Mouse (Mus musculus) forebrain, embryonic 16.5 days (tissue): ENCODE data around the gene Dip2a. TPM values are rescaled to one million over a fixed set of nuclear protein-coding genes. Genes with fewer than 3 reads are reported as not detected.

Experiments
- ATAC-seq: fragments of 200-750 bp; cut with Nextera tagmentation; 2 replicates; pipeline ENCODE4 v1.8.0; 2017; ENCODE audit warnings: mild to moderate bottlenecking, moderate library complexity
- H3K27ac ChIP-seq: fragments of 300-500 bp; sonication (generic); 2 replicates; pipeline ENCODE4 v1.5.1; 2014; ENCODE audit warnings: low read length, control low read depth
- H3K27me3 ChIP-seq: fragments of 300-500 bp; sonication (generic); replicated peaks from 2 replicates; pipeline ENCODE4 v1.6.1; 2014; ENCODE audit warnings: low read length; ENCODE audit not compliant: control insufficient read depth, insufficient read depth
- H3K36me3 ChIP-seq: fragments of 300-500 bp; sonication (generic); 2 replicates; pipeline ENCODE4 v1.6.1; 2014; ENCODE audit not compliant: control insufficient read depth, insufficient read depth
- H3K4me1 ChIP-seq: fragments of 300-500 bp; sonication (generic); replicated peaks from 2 replicates; pipeline ENCODE4 v1.6.1; 2014; ENCODE audit warnings: low read length; ENCODE audit not compliant: control insufficient read depth, insufficient read depth
- H3K4me2 ChIP-seq: fragments of 300-500 bp; sonication (generic); 2 replicates; pipeline ENCODE4 v1.6.1; 2014; ENCODE audit warnings: mild to moderate bottlenecking, low read length, control low read depth
- H3K4me3 ChIP-seq: fragments of 300-500 bp; sonication (generic); replicated peaks from 2 replicates; pipeline ENCODE4 v1.5.1; 2014; ENCODE audit warnings: mild to moderate bottlenecking, low read length, control low read depth
- H3K9ac ChIP-seq: fragments of 300-500 bp; sonication (generic); replicated peaks from 2 replicates; pipeline ENCODE4 v1.6.1; 2014; ENCODE audit warnings: low read depth, low read length, control low read depth
- H3K9me3 ChIP-seq: fragments of 300-500 bp; sonication (generic); 2 replicates; pipeline ENCODE4 v1.6.1; 2016; ENCODE audit warnings: low read length; ENCODE audit not compliant: control insufficient read depth
- WGBS: fragments of 180-500 bp; shearing (Covaris S2); extraction: QIAGEN DNeasy Blood & Tissue Kit; methylation state at CpG from one replicate; pipeline ENCODE4 v1.1.7; 2014; 5-methylcytosine and 5-hydroxymethylcytosine counted together
- polyA plus RNA-seq: library from polyadenylated mRNA; unstranded; fragments of >200 nt; fragmentation: Nextera tagmentation; extraction: Ambion mirVana; gene quantifications from 2 replicates; pipeline ENCODE4 v1.2.1, GENCODE M21; 2015

The Dip2a gene
- polyA plus RNA-seq, 1 experiment from 2014 or later = 19.6 TPM

DNA sequence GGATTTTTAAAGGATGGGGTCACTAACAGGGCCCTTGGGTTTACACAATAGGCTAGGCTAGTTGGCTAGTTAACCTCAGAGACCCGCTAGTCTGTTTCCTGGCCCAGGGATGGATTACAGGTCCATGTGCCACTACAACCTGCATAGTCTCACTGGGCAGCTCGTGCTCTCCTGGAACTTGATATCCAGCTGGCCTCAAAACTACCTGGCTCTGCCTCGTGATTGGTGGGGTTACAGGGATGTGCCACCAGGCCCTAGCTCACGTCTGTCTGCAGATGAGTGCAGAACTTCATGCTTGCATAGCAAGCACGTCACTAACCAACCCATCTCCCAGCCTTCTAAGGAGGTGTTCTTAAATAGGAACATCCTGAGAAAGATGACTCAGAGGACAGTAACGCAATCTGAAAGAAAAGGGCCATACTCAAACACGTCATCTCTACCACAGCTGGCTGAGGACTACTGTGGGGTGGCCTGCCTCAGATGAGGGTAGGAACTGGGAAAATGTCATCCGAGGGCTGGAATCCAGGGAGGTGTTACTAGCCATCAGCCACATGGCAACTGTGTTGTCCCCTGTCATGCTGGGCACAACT is 12.3 kb upstream of the Dip2a start:
- H3K36me3 ChIP-seq = peaks cover 18% of the 10 kb centered on the region
- no peak overlapping the region for H3K27ac ChIP-seq
- no peak overlapping the region for H3K9ac ChIP-seq
- ATAC-seq = no peak
- no peaks in the 10 kb centered on the region for H3K9me3 ChIP-seq
- H3K4me2 ChIP-seq = no peak overlapping the region
- H3K4me3 ChIP-seq = no peak overlapping the region
- no peaks in the 10 kb centered on the region for H3K27me3 ChIP-seq
- H3K4me1 ChIP-seq = no peaks in the 10 kb centered on the region
- 91% methylated on average over 8 of the region's 8 CpGs for WGBS

DNA sequence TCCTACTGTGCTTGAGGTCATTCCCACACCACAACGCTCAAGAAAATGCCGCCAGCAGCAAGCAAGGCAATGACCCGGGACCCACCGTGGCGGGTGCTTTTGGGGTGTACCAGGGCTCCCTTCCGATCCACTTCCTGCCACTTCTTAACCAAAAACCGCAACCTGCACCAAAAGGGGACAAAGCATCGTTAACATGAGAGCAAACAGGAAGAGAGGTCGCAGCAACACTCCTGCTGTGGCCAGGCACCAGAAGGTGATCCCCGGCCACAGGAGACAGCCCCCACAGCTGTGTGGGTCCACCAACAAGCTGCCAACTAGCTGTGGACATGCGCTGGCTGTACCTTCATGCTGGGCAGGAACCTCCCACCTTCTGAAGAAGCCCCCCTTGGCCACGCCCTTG is 9.9 kb upstream of the Dip2a start:
- H3K4me1 ChIP-seq = no peaks in the 10 kb centered on the region
- ATAC-seq = no peak
- no peaks in the 10 kb centered on the region for H3K9me3 ChIP-seq
- H3K27ac ChIP-seq = no peak overlapping the region
- H3K36me3 ChIP-seq = peaks cover 30% of the 10 kb centered on the region
- WGBS = 92% methylated on average over 12 of the region's 12 CpGs
- H3K4me3 ChIP-seq = no peak overlapping the region
- H3K27me3 ChIP-seq = no peaks in the 10 kb centered on the region
- H3K4me2 ChIP-seq = no peak overlapping the region
- H3K9ac ChIP-seq = no peak overlapping the region

DNA sequence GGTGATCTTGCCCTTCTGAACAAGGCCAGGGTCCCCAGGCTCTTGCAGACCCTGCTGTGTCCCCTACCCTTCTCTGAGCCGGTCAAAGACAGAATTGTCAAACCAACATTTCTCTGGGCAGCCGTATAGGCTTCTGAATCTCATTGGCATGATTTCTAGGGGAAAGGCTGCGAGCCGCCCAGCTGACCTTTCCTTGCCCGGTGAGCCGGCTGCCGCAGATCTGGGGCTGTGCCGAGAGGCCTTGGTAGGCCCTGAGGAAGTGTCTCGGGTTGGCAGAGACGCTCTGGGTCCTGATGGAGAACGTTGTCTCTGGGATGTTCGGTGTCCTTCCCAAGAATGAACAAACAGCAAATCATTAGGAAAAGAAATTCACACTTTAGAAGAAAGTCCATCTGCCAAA is 8.9 kb upstream of the Dip2a start:
- Histone ChIP-seq H3K4me3 (no peak overlapping the region), H3K27ac (no peak overlapping the region), H3K4me1 (no peaks in the 10 kb centered on the region), H3K36me3 (peaks cover 30% of the 10 kb centered on the region), H3K27me3 (no peaks in the 10 kb centered on the region), H3K9me3 (no peaks in the 10 kb centered on the region), H3K4me2 (no peak overlapping the region), H3K9ac (no peak overlapping the region)
- ATAC-seq = no peak
- WGBS = 98% methylated on average over 12 of the region's 12 CpGs

DNA sequence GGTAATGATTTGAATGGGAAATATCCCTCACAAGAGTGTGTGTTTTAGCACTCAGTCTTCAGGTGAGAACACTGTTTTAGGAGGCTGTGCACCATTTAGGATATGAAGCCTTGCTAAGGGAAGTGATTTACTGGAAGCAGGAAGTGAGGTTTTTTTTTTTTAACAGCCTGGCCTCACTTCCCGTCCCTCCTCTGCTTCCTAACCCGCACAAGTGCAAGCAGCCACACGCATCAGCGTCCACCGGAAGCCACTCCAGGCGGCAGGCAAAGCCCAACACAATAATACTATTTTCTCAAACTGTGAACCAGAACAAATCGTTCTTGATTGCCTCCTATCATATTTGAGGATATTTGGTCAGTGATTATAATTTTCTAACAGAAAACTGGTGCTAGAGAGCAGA is 6.9 kb upstream of the Dip2a start:
- 91% methylated on average over 7 of the region's 7 CpGs for WGBS

DNA sequence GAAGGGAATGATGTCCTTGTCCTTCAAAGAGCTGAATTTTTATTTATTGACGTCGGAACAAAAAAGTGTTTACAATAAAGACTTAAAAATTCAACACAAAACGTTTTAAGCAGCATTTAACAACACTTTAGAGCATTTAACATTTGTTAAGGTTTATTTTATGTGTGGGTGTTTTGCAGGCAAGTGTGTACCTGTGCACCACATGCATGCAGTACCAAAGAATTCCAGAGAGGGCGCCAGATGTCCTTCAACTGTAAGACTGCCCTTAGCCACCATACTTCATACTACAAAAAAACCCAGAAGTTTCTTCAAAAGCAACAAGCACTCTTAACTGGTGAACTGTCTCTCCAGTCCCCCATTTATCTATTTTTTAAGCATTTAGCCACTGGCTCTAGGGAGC is 1.5 kb upstream of the Dip2a start:
- Histone ChIP-seq H3K4me2 (no peak overlapping the region), H3K9ac (no peak overlapping the region), H3K27ac (no peak overlapping the region), H3K4me3 (no peak overlapping the region), H3K36me3 (peaks cover 9% of the 10 kb centered on the region; the same call in 1 of the 2 replicates), H3K9me3 (no peaks in the 10 kb centered on the region), H3K4me1 (peaks cover 19% of the 10 kb centered on the region), H3K27me3 (no peaks in the 10 kb centered on the region)
- ATAC-seq = no peak
- 13% methylated on average over 4 of the region's 4 CpGs for WGBS

More for the DNA sequence above, 6.9 kb upstream of the Dip2a start:
- Histone ChIP-seq H3K27ac (no peak overlapping the region), H3K9me3 (no peaks in the 10 kb centered on the region), H3K4me1 (no peaks in the 10 kb centered on the region), H3K27me3 (no peaks in the 10 kb centered on the region), H3K9ac (no peak overlapping the region), H3K36me3 (peaks cover 30% of the 10 kb centered on the region), H3K4me2 (no peak overlapping the region), H3K4me3 (no peak overlapping the region)
- ATAC-seq = no peak

DNA sequence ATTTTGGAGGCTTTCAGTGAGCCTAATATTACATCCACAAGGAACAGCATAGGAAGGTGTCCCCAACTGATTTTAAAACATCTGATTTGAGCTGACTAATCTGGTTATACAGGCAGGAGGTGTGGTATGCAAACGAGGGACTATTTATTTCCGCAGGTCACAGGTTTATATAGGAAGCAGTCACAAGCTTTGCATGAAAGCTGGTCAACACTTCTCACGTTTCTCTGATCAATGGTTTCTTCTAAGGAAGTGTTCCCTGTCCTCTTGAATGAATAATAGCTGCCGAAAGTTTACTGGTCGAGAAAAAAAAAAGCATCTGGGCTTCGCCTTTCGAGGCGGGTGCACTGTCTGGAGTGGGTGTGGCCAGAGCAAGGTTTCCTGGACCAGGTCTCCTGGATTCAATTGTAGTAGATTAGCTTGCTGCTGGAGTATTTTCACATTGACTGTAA is 976 bp upstream of the Dip2a start:
- Histone ChIP-seq H3K9ac (no peak overlapping the region), H3K27ac (no peak overlapping the region), H3K36me3 (peaks cover 7% of the 10 kb centered on the region; the same call in 1 of the 2 replicates), H3K4me3 (peak overlapping the region; percentile 83), H3K9me3 (no peaks in the 10 kb centered on the region), H3K27me3 (no peaks in the 10 kb centered on the region), H3K4me1 (peaks cover 19% of the 10 kb centered on the region), H3K4me2 (peak overlapping the region; percentile 91)
- WGBS = 26% methylated on average over 8 of the region's 8 CpGs
- ATAC-seq = no peak

DNA sequence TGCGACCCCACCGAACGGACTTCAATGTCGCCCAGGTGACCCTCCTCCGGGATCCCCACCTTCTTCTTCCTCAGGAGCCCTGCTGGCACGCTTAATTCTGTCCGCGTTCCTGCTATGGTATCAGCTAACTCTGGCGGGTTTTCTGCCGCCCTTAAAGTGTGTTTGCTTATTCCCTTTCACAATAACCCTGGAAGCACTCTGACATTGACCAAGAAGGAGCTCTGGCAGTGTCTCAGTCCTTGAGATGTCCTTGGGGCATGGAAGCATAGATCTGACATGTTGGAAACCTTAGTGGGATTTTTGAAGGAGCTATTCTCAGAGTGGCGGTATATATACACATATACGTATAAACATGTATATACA is 430 bp upstream of the Dip2a start:
- H3K4me2 ChIP-seq = peak overlapping the region; percentile 91
- 0 out of 2 replicates have a peak, but pooled peaks cover 2% of the 10 kb centered on the region for H3K36me3 ChIP-seq
- H3K4me1 ChIP-seq = peaks cover 19% of the 10 kb centered on the region
- H3K9me3 ChIP-seq = no peaks in the 10 kb centered on the region
- no peak overlapping the region for H3K27ac ChIP-seq
- H3K9ac ChIP-seq = peak overlapping the region; percentile 95
- no peaks in the 10 kb centered on the region for H3K27me3 ChIP-seq
- H3K4me3 ChIP-seq = peak overlapping the region; percentile 83
- ATAC-seq = no peak
- WGBS = 5% methylated on average over 12 of the region's 12 CpGs

DNA sequence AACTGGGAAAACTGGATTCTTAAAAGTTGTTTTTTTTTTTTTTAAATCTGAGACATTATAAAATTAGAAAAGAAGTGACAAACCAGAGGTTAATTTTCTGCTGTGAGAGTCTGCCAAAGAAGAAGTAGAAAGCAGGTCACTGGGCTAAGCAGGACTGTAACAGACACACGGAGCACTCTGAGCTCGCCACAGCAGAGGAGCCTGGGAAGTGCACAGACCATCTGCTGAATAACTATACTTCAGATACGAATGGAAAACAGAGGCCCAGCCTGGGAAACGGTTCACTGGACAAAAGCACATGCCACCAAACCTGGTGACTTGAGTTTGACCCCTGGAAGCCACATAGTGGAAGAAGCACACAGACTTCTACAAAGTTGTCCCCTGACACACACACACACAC is 10.7 kb downstream of the Dip2a start:
- no peaks in the 10 kb centered on the region for H3K4me1 ChIP-seq
- no peaks in the 10 kb centered on the region for H3K27me3 ChIP-seq
- no peak overlapping the region for H3K9ac ChIP-seq
- no peak for ATAC-seq
- no peak overlapping the region for H3K27ac ChIP-seq
- 34% methylated on average over 4 of the region's 4 CpGs for WGBS
- H3K4me2 ChIP-seq = no peak overlapping the region
- H3K36me3 ChIP-seq = no peaks in the 10 kb centered on the region
- H3K9me3 ChIP-seq = no peaks in the 10 kb centered on the region
- no peak overlapping the region for H3K4me3 ChIP-seq

DNA sequence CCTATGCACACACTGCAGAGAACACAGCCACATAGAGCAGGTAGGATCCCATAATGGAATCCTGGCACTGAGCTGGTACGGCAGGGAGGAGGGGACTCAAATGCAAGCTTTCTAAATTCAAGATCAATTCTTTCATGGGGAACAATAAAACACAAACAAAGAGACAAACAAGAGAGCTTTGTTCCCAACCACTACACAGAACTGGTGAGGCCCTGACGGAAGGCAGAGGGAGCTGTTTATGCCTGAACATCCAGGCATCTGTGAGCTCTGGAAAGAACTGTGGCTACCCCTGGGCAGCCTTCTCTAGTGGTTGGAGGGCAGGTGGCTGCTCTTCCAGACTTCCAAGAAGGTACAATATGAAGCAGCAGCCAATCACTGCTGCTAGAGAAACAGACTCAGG is 13.1 kb downstream of the Dip2a start:
- no peak overlapping the region for H3K4me3 ChIP-seq
- no peak for ATAC-seq

DNA sequence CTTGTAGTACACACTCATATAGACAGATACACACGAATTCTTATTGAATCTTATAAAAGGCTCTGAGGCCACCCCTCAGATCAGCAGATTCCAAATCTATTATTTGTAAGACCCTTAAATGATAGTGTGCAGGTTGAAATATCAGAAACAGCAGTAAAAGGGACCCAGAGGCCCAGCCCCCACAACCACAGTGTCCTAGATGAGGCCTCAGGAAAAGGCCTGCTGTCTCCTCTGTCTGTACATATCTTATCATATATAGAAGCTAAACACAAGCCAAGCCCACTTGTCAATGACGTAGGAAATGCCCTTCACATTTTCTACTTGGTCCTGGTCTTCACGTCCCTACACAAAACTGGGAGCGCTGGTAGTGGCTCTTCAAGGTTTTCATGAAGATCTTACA is 16.0 kb downstream of the Dip2a start:
- no peak overlapping the region for H3K4me3 ChIP-seq
- H3K4me1 ChIP-seq = no peaks in the 10 kb centered on the region
- H3K27ac ChIP-seq = no peak overlapping the region
- no peak overlapping the region for H3K9ac ChIP-seq
- no peaks in the 10 kb centered on the region for H3K27me3 ChIP-seq
- H3K9me3 ChIP-seq = no peaks in the 10 kb centered on the region
- ATAC-seq = no peak
- 0 out of 2 replicates have a peak, but pooled peaks cover 3% of the 10 kb centered on the region for H3K36me3 ChIP-seq
- H3K4me2 ChIP-seq = no peak overlapping the region
- 95% methylated on average over 4 of the region's 4 CpGs for WGBS

More for the DNA sequence above, 13.1 kb downstream of the Dip2a start:
- Histone ChIP-seq H3K4me2 (no peak overlapping the region), H3K27ac (no peak overlapping the region), H3K27me3 (no peaks in the 10 kb centered on the region), H3K9ac (no peak overlapping the region), H3K36me3 (no peaks in the 10 kb centered on the region), H3K9me3 (no peaks in the 10 kb centered on the region), H3K4me1 (no peaks in the 10 kb centered on the region)
- 30% methylated on average over 2 of the region's 2 CpGs for WGBS
